Mouse (Mus musculus) heart, adult 11 months (tissue): ENCODE results near the gene Stat6.

ENCODE experiments used
- DNase-seq: peaks from one replicate; pipeline ENCODE4 v3.0.0; 2022

Gene Stat6

DNA sequence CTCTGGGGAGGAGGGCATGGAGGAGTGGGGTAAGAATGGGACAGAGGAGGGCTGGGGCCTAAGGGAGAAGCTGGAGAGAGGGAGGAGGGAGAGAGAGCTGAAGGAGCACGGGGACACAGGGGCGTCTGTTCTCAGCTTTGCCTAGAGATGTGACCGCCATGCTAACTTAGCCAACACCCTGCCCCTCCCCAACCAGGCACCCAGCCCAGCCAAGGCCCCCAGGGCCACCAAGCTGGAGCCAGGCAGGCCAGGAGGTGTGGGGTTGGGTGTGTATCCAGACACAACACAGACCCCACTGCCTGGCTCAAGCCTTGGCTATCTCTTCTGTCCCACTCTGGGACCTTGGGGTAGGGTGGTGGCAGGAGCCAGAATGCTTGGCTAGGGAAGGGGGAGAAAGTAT, 27.2 kb upstream of the Stat6 start:
- peak; percentile 98 for DNase-seq

DNA sequence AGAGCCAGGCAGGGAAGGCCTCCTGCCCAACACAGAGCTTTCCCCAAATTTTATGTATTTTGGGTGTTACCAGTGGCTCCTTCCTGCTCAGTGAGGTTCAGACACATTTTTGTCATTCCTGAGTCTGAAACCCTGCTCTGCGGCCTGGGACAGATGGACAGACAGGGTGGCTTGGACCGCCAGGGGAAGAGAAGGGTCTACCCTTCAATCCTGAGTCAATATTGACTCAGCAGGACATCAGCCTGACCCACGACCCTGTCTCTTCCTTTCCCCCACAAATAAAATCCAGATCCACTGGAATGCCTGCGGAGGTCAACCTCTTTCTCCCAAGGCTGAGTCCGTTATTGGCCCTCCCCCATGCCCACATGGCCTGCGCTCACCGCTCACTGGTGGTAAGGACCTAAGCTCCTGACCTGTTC, 26.5 kb upstream of the Stat6 start:
- no peak for DNase-seq

GRCm38 (mm10) chr10:127617294-127617693, 25.5 kb upstream of the Stat6 start:
- peak; percentile 93 for DNase-seq

DNA sequence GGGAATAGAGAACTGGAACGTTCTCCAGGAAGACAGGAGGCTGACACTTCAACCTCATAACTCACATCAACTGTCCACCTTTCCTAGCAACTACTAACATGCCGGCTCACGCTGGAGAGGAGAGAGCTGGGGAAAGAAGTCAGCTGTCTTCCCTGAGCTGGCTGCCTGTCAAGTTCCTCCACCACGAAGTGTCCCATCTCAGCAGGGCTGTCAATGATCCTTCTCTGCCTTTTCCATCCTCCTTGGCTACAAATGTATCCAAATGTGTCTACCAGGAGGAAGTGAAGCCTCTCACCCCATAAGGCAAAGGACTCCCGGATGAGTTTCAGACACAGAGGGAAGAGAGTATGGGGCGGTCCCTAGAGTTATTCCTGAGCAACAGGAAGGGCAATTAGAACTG, 24.6 kb upstream of the Stat6 start:
- DNase-seq: peak; percentile 95

DNA sequence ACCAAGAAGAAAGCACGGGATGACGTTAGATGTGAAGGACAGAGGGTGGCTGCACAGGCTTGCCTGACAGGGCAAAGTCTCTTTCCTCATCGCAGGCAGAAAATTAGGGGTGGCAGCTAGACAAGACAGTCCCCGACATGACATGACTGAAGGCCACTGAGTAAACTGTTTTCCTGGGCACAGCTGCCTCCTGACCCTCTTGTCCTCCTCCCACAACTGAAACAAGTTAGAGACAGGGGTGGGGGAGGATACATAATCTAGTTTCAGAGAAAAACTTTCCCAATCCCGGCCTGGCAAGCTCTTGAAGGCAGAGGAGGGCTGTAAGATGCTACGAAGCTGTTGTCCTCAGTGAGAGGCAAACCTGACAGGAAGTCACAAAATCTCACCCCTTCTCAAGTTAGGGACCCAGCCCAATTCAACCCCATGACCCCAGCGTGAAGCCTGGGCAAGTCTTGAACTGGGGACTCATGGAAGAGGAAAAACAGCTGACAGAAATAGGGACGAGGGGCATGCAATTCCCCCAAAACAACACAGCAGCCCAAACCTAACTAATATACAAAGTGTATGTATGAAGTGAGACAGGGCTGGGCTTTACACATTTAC, 23.6 kb upstream of the Stat6 start:
- DNase-seq: peak; percentile 94

GRCm38 (mm10) chr10:127619941-127620405, 22.8 kb upstream of the Stat6 start:
- peak; percentile 97 for DNase-seq

- peak; percentile 98 for DNase-seq
Measured at GRCm38 (mm10) chr10:127620406-127621190, 22.2 kb upstream of the Stat6 start, which contains the start of gene Lrp1. Lrp1 (minus strand) TSS chr10:127621148.

GRCm38 (mm10) chr10:127621191-127622056, 21.4 kb upstream of the Stat6 start:
- peak; percentile 100 for DNase-seq

DNA sequence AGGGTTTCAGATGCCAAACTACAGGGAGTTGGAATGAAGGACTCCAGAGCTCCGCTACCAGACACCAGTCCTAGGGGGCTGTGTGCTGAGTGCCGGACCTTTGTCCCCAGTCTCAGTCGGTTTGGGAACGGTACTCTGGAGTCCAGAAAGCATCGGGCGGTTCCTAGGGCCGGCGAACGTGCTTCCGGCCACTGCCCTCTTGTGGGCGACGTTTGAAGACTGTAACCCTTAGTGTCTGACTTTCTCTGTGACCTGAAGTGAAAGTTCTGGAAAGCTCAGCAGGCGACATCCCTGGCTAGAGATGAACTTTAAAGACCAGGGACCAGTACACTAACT, 20.8 kb upstream of the Stat6 start:
- DNase-seq: peak; percentile 98

DNA sequence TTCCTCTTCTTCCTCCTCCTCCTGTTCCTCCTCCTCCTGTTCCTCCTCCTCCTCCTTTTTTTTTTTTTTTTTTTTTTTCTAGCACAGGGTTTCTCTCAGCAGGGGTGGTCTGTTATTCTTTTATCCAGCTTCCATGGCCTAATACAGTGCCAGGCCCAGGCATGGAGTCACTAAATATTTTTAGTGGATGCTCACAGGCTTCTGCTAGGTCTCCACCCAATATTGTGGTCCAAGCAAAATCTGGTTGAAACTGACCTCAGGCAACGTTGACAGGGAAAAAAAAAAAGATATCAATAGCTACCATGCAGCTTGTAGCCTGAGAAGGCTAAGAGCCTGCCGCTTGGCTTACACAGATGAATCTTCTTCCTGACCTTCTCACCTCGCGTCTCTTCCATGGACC, 20.1 kb upstream of the Stat6 start:
- DNase-seq: peak; percentile 94

GRCm38 (mm10) chr10:127623439-127624216, 19.2 kb upstream of the Stat6 start:
- DNase-seq: peak; percentile 91

- no peak for DNase-seq
Measured at GRCm38 (mm10) chr10:127626433-127626832, 16.4 kb upstream of the Stat6 start.

- DNase-seq: peak; percentile 99
Measured at GRCm38 (mm10) chr10:127631261-127632214, 11.2 kb upstream of the Stat6 start.

GRCm38 (mm10) chr10:127632668-127633271, 10.0 kb upstream of the Stat6 start:
- peak; percentile 92 for DNase-seq

DNA sequence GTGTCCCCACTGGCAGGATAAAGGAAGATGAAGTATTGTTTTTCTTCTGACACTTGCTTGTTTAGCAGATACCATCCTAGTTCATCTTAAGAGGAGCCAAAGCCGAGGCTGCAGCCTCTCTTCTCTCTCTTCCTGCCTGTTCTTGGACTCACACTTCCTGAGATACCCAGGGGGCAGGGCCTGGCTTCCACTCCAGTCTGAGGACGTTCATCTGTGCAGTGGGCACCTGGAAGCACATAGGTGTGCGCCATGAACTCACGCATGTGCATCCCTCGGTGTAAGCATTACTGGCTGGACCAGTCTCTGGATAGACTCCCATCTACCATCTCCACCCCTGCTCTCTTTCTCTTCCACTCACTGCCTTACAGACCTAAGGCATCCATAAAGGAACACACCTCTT, 2.4 kb upstream of the Stat6 start:
- DNase-seq: peak; percentile 94

DNA sequence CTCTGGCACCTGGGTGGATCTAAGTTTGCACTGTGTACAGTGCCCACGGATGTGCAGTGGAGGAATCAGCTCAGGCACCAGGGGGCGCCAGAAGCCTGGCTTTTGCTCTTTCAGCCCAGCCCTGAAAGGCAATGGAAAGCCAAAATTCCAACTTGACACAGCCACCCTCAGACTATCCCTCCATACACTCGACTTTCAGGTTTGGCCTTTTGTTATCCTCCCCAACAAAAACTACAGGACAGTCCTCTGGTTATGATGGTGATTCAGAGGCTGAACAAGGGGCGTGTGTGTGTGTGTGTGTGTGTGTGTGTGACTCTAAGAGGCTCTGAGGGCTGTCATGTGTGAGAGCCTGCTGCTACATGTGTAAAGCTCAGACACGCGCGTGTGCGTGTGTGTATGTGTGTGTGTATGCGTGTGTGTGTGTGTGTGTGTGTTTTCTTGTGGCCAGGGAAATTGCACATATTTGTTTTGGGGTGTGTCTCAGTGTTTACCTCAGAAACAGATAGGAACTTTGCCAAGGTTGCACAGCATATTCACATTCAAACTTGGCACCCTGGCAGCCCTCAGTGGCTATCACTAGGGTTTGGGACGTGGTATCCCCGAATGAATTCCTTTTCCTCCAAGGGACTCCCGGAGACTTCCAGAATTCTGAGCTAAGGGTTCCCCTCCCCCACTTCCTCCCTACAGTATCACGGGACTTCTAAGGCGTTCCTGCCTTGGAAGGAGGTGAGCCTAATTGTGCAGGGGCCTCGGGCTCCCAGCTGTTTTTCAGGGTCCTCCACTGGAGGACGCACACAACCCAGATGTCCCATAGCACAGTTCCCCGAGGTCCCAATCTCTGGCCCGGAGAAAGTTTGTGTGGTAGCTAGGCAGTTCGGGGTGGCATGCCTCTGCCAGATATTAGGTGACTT, 670 bp upstream of the Stat6 start:
- DNase-seq: peak; percentile 99

GRCm38 (mm10) chr10:127643553-127644238, 910 bp downstream of the Stat6 start:
- peak; percentile 99 for DNase-seq

DNA sequence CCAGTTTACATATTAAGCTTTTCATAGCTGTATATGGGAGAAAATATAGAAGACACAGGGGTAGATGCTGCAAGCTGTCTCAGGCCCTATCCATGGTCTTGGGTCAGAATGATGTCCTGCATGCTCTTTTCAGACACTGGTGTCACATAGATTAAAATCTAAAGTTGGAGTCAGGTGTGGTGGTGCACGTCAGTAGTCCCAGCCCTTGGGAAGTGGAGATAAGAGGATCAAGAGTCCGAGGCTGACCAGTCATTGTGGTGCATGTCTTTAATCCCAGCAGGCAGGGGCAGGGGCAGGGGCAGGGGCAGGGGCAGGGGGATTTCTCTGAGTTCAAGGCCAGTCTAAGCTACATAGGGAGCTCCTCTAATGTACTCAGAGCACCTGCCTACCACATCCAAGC, 3.0 kb downstream of the Stat6 start:
- peak; percentile 91 for DNase-seq
